Mouse (Mus musculus) megakaryocyte, embryonic 14.5 days (primary cell): Measurements from ENCODE around the gene Gramd1b.

Source experiments
- FLI1 ChIP-seq: IDR thresholded peaks from 2 replicates; pipeline ENCODE4 v1.6.1; 2012; ENCODE audit warnings: low read length, inconsistent platforms, mixed read lengths
- GATA1 ChIP-seq: IDR thresholded peaks from 3 replicates; pipeline ENCODE4 v1.6.1; 2012; ENCODE audit warnings: mixed read lengths, low read length, inconsistent platforms, borderline replicate concordance

GRCm38 (mm10) chr9:40547876-40548275 is 16.7 kb upstream of the Gramd1b start:
- TF ChIP-seq GATA1 (no peak), FLI1 (no peak)
